Mouse (Mus musculus) neural tube, embryonic 11.5 days (tissue): ENCODE results near the gene Kcng1. TPM values are rescaled to one million over a fixed set of nuclear protein-coding genes. Genes with fewer than 3 reads are reported as not detected.

Experiments
- ATAC-seq: fragments of 200-750 bp; cut with Nextera tagmentation; 2 replicates; pipeline ENCODE4 v1.8.0; 2017; ENCODE audit warnings: moderate number of reproducible peaks, mild to moderate bottlenecking, moderate TSS enrichment, moderate library complexity; ENCODE audit not compliant: insufficient read depth, low FRiP score, low TSS enrichment
- DNase-seq: peaks from one replicate; pipeline ENCODE4 v3.0.0-alpha.2; 2015; ENCODE audit warnings: low spot score
- H3K27ac ChIP-seq: fragments of 300-500 bp; sonication (generic); 2 replicates; pipeline ENCODE4 v1.5.1; 2014; ENCODE audit warnings: low read depth, mild to moderate bottlenecking, low read length
- H3K27me3 ChIP-seq: fragments of 300-500 bp; sonication (generic); 2 replicates; pipeline ENCODE4 v1.6.1; 2014; ENCODE audit warnings: mild to moderate bottlenecking, low read length, mixed read lengths; ENCODE audit not compliant: control insufficient read depth, insufficient read depth
- H3K36me3 ChIP-seq: fragments of 300-500 bp; sonication (generic); 2 replicates; pipeline ENCODE4 v1.6.1; 2014; ENCODE audit warnings: mild to moderate bottlenecking, low read length, moderate library complexity, mixed read lengths; ENCODE audit not compliant: control insufficient read depth, insufficient read depth
- H3K4me1 ChIP-seq: fragments of 300-500 bp; sonication (generic); 2 replicates; pipeline ENCODE4 v1.6.1; 2014; ENCODE audit warnings: low read length, mixed read lengths; ENCODE audit not compliant: control insufficient read depth, insufficient read depth
- H3K4me2 ChIP-seq: fragments of 300-500 bp; sonication (generic); 2 replicates; pipeline ENCODE4 v1.6.1; 2014; ENCODE audit warnings: low read depth, mild to moderate bottlenecking, moderate library complexity
- H3K4me3 ChIP-seq: fragments of 300-500 bp; sonication (generic); 2 replicates; pipeline ENCODE4 v1.5.1; 2014; ENCODE audit warnings: low read depth, low read length
- H3K9ac ChIP-seq: fragments of 300-500 bp; sonication (generic); 2 replicates; pipeline ENCODE4 v1.6.1; 2014; ENCODE audit warnings: mild to moderate bottlenecking, low read length
- H3K9me3 ChIP-seq: fragments of 300-500 bp; sonication (generic); 2 replicates; pipeline ENCODE4 v1.6.1; 2016; ENCODE audit warnings: low read length; ENCODE audit not compliant: control insufficient read depth
- WGBS: fragments of 180-500 bp; shearing (Covaris S2); extraction: QIAGEN DNeasy Blood & Tissue Kit; methylation state at CpG from one replicate; pipeline ENCODE4 v1.1.7; 2014; 5-methylcytosine and 5-hydroxymethylcytosine counted together
- polyA plus RNA-seq: library from polyadenylated mRNA; unstranded; fragments of >200 nt; fragmentation: Nextera tagmentation; extraction: Ambion mirVana; gene quantifications from 2 replicates; pipeline ENCODE4 v1.2.1, GENCODE M21; 2014

Gene Kcng1
- 0.34 and 0.52 TPM in 2 replicates for polyA plus RNA-seq

GRCm38 (mm10) chr2:168281582-168281981 lies at the start of gene Kcng1:
Gene Kcng1, minus strand, starts transcription at chr2:168281736.
- Histone ChIP-seq H3K9ac (peak within 1 kb of the TSS; percentile 40), H3K4me3 (peak within 1 kb of the TSS; percentile 45), H3K9me3 (no peaks in the 10 kb centered on the region; the same call in 1 of the 2 replicates), H3K27ac (no peak within 1 kb of the TSS), H3K27me3 (peaks cover 34% of the 10 kb centered on the region), H3K4me1 (peaks cover 11% of the 10 kb centered on the region; the same call in 1 of the 2 replicates), H3K36me3 (no peaks in the 10 kb centered on the region), H3K4me2 (peak within 1 kb of the TSS; percentile 92)
- WGBS = 14% methylated on average over 12 of the region's 12 CpGs
- ATAC-seq = no peak
- no peak for DNase-seq

DNA sequence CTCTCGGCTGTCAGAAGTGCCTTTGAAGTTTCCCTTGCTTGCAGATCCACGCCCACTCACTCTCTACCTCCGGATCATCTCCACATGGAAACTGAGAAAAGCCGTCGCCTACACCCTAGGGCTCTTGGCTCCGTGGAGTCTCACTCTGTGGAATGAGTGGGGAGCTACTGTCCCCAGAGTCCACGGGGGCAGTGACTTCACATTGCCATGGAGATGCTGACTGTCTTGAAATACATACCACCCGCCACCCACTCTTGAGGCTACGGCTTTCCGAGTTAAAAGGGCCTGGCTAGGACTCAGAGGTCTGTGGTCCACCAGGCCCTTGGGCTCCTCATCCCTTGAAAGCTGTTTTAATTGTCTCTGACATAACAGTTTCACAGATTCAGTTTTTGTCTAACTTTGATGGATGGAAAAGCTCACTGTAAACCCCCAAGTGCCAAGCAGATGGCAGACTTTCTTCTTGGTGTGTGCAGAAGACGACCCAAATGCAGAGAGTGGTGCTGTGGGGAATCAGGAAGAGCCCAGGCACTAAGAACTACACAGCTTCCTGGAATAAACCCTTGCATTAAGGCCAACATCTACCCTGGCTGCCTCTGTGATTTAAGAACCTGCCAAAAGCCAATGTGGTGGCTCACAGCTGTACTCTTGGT lies 49.0 kb upstream of the Kcng1 start:
- 74% methylated on average over 11 of the region's 11 CpGs for WGBS
- H3K36me3 ChIP-seq = no peaks in the 10 kb centered on the region
- DNase-seq = no peak
- no peaks in the 10 kb centered on the region for H3K27me3 ChIP-seq
- H3K9me3 ChIP-seq = no peaks in the 10 kb centered on the region
- no peak overlapping the region for H3K9ac ChIP-seq
- H3K4me1 ChIP-seq = no peaks in the 10 kb centered on the region; the same call in 1 of the 2 replicates
- H3K4me2 ChIP-seq = no peak overlapping the region
- no peak for ATAC-seq
- H3K27ac ChIP-seq = no peak overlapping the region
- H3K4me3 ChIP-seq = no peak overlapping the region

- Histone ChIP-seq H3K9ac (no peak overlapping the region), H3K36me3 (no peaks in the 10 kb centered on the region), H3K4me2 (no peak overlapping the region), H3K4me3 (no peak overlapping the region), H3K27me3 (no peaks in the 10 kb centered on the region), H3K27ac (no peak overlapping the region), H3K4me1 (no peaks in the 10 kb centered on the region), H3K9me3 (no peaks in the 10 kb centered on the region)
- DNase-seq (no peak), ATAC-seq (no peak)
- 68% methylated on average over 10 of the region's 10 CpGs for WGBS
Observed at GRCm38 (mm10) chr2:168321716-168322374, 40.3 kb upstream of the Kcng1 start.

DNA sequence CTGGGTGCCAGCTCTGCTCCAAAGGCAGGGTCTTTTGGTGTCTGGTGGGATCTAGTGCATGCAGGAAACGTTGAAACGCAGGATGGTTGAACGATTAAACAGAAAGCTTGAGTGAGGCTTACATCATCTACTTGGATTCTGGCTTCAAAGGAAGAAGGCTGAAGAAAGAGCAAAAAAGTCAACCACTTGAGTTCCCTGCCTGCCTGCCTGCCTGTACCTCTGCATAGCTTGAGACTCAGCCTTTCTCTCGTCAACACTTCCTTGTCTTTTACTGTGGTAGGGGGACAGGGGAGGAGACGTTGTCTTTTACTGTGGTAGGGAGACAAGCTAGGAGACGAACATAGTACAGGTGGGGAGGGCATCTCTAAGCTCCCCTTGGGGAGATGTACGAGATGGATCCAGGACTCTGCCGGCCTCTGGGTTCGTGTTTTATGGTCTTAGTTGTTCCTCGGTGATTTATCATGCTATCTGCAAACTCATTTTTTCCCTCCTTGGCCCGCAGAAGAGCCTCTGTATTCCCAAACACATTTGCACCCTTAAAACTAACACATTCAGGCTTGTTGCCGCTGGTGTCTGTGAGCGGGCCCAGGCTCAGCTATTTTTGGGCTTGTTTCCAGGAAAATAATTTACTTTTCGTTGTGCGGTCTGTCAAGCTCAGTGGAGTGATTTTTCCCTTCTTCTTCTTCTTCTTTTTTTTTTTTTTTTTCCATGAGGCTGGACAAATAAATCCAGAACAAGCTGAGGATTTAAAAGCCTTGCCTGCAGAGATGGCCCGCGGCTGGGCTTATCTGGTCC lies 39.0 kb upstream of the Kcng1 start:
- Histone ChIP-seq H3K27ac (no peak overlapping the region), H3K4me3 (no peak overlapping the region), H3K27me3 (no peaks in the 10 kb centered on the region), H3K36me3 (no peaks in the 10 kb centered on the region), H3K4me1 (no peaks in the 10 kb centered on the region), H3K9me3 (no peaks in the 10 kb centered on the region), H3K4me2 (no peak overlapping the region), H3K9ac (no peak overlapping the region)
- 78% methylated on average over 17 of the region's 17 CpGs for WGBS
- ATAC-seq = no peak
- no peak for DNase-seq

DNA sequence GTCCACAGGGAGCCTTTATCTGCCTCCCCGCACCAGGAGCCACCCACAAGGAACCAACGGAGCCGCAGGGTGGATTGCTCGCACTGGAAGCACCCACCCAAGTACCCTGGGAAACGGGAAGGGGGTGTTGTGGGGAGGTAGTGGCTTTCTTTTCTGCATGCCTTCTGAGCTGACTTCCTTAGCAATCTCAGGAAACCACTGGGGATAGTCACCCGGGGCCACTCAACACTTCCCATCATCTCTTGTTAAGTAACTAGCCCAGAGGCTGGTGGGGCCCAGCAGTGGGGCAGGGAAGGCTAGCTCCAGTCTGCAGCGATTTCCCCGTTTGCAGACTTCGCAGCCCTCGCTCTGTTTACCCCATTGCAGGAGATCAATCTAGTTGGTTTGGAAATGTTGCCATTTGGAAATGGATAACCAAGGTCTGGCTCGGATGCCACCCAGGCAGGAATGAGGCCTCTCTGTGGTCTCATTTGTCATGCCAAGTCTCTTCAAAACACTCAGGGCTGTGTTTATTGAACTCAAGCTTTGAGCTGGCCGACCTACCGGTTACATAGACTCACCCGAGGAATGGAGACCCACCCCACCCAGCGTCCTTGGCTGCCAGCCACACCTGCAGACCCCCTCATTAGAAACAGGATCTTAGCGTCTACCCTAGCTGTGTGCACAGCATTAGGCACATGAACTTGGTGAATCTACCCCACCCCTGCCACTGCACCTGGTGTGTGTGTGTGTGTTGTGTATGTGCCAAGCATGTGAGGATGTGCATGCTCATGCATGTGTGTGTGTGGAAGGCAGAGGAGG lies 33.3 kb upstream of the Kcng1 start:
- Histone ChIP-seq H3K9me3 (no peaks in the 10 kb centered on the region), H3K4me1 (no peaks in the 10 kb centered on the region), H3K4me3 (no peak overlapping the region), H3K27ac (no peak overlapping the region), H3K9ac (no peak overlapping the region), H3K27me3 (no peaks in the 10 kb centered on the region), H3K4me2 (no peak overlapping the region), H3K36me3 (no peaks in the 10 kb centered on the region)
- WGBS = 70% methylated on average over 16 of the region's 16 CpGs
- no peak for DNase-seq
- no peak for ATAC-seq

- Histone ChIP-seq H3K36me3 (no peaks in the 10 kb centered on the region), H3K27ac (no peak overlapping the region), H3K9ac (no peak overlapping the region), H3K4me1 (no peaks in the 10 kb centered on the region), H3K4me2 (no peak overlapping the region), H3K4me3 (no peak overlapping the region), H3K27me3 (no peaks in the 10 kb centered on the region), H3K9me3 (no peaks in the 10 kb centered on the region)
- no peak for DNase-seq
- no peak for ATAC-seq
- WGBS = 43% methylated on average over 4 of the region's 4 CpGs
Observed at GRCm38 (mm10) chr2:168312504-168312903, 31.0 kb upstream of the Kcng1 start.

GRCm38 (mm10) chr2:168311006-168311405 lies 29.5 kb upstream of the Kcng1 start:
- Histone ChIP-seq H3K4me2 (no peak overlapping the region), H3K27me3 (no peaks in the 10 kb centered on the region), H3K9me3 (no peaks in the 10 kb centered on the region), H3K4me3 (no peak overlapping the region), H3K9ac (no peak overlapping the region), H3K27ac (no peak overlapping the region), H3K36me3 (no peaks in the 10 kb centered on the region), H3K4me1 (no peaks in the 10 kb centered on the region)
- ATAC-seq = no peak
- 89% methylated on average over 16 of the region's 16 CpGs for WGBS
- DNase-seq = no peak

- H3K27me3 ChIP-seq = no peaks in the 10 kb centered on the region
- no peak overlapping the region for H3K27ac ChIP-seq
- ATAC-seq (no peak), DNase-seq (no peak)
- H3K9me3 ChIP-seq = no peaks in the 10 kb centered on the region
- WGBS = 87% methylated on average over 7 of the region's 7 CpGs
- H3K9ac ChIP-seq = no peak overlapping the region
- no peaks in the 10 kb centered on the region for H3K4me1 ChIP-seq
- H3K4me3 ChIP-seq = no peak overlapping the region
- no peaks in the 10 kb centered on the region for H3K36me3 ChIP-seq
- no peak overlapping the region for H3K4me2 ChIP-seq
Observed at GRCm38 (mm10) chr2:168308916-168309315, 27.4 kb upstream of the Kcng1 start.
